Mouse (Mus musculus): Measurements from ENCODE around the gene Psmb11.

- TF ChIP-seq POLR2A (IDR thresholded peaks at IDR 0.05; ENCODE audit: low read depth, low read length) (no peak), CTCF (conservative IDR thresholded peaks at IDR 0.05; ENCODE audit: insufficient read depth, insufficient read length, low read depth, low read length) (no peak)
These were observed 18.6 kb upstream of the Psmb11 start for GRCm38 (mm10) chr14:54602613-54603012.
